Mouse (Mus musculus): ENCODE results near the gene H2-Eb1. TPM values are rescaled to one million over a fixed set of nuclear protein-coding genes. Genes with fewer than 3 reads are reported as not detected.

The H2-Eb1 gene
- total and polyA plus RNA-seq, 3 experiments, result 28.9 to 74.4 (median 36.5) TPM

GRCm38 (mm10) chr17:34313393-34313792 lies 7.7 kb downstream of the H2-Eb1 start:
- no peak overlapping the region for H3K9ac ChIP-seq (ENCODE audit: low read depth, low read length)
- H3K36me3 ChIP-seq (ENCODE audit: control insufficient read depth, insufficient read depth, low read length), result no peaks in the 10 kb centered on the region
- no peaks in the 10 kb centered on the region for H3K27me3 ChIP-seq (ENCODE audit: control insufficient read depth, insufficient read depth, low read length)
- WGBS, result 36% methylated on average over 3 of the region's 3 CpGs
- TF ChIP-seq CTCF (IDR thresholded peaks at IDR 0.05), result peak; percentile 97; the same call in 1 of the 2 replicates
- no peak for TF ChIP-seq POLR2A (IDR thresholded peaks at IDR 0.05; ENCODE audit: insufficient read depth, low read depth, low read length)
- 0 out of 2 replicates have a peak, but pooled peaks have one; percentile 60 for TF ChIP-seq EP300 (IDR thresholded peaks at IDR 0.05; ENCODE audit: insufficient read depth, low read depth, low read length)
- intact Hi-C loops (cut with DNase I), result loop anchor here (1.0 kb wide), 1 partner anchor 63 kb away; no protein-coding TSS in a partner anchor
- H3K4me1 ChIP-seq (ENCODE audit: control insufficient read depth, insufficient read depth, low read length), result 0 out of 2 replicates have a peak, but pooled peaks cover 1% of the 10 kb centered on the region
- DNase-seq, result peak; percentile 71 to 81
- H3K4me3 ChIP-seq, result no peak overlapping the region
- no peak overlapping the region for H3K27ac ChIP-seq
- no peaks in the 10 kb centered on the region for H3K79me2 ChIP-seq (replicated peaks; ENCODE audit: control insufficient read depth, insufficient read depth, low read length)

GRCm38 (mm10) chr17:34314286-34314685 lies 8.6 kb downstream of the H2-Eb1 start:
- Histone ChIP-seq H3K79me2 (replicated peaks; ENCODE audit: control insufficient read depth, insufficient read depth, low read length) (no peaks in the 10 kb centered on the region), H3K27me3 (ENCODE audit: control insufficient read depth, insufficient read depth, low read length) (no peaks in the 10 kb centered on the region), H3K36me3 (ENCODE audit: control insufficient read depth, insufficient read depth, low read length) (no peaks in the 10 kb centered on the region), H3K4me1 (ENCODE audit: control insufficient read depth, insufficient read depth, low read length) (0 out of 2 replicates have a peak, but pooled peaks cover under 1% of the 10 kb centered on the region), H3K27ac (no peak overlapping the region), H3K4me3 (no peak overlapping the region), H3K9ac (ENCODE audit: low read depth, low read length) (no peak overlapping the region)
- TF ChIP-seq CTCF (IDR thresholded peaks at IDR 0.05) (no peak), EP300 (IDR thresholded peaks at IDR 0.05; ENCODE audit: insufficient read depth, low read depth, low read length) (no peak), POLR2A (IDR thresholded peaks at IDR 0.05; ENCODE audit: insufficient read depth, low read depth, low read length) (no peak)
- WGBS, result 72% methylated on average over 9 of the region's 9 CpGs
- intact Hi-C loops (cut with DNase I), result no loop called here
- no peak for DNase-seq

- no peaks in the 10 kb centered on the region for H3K79me2 ChIP-seq (replicated peaks; ENCODE audit: control insufficient read depth, insufficient read depth, low read length)
- no peak overlapping the region for H3K4me3 ChIP-seq
- H3K9ac ChIP-seq (ENCODE audit: low read depth, low read length), result no peak overlapping the region
- H3K27me3 ChIP-seq (ENCODE audit: control insufficient read depth, insufficient read depth, low read length), result no peaks in the 10 kb centered on the region
- no peaks in the 10 kb centered on the region for H3K4me1 ChIP-seq (ENCODE audit: control insufficient read depth, insufficient read depth, low read length)
- 72% methylated on average over 1 of the region's 1 CpGs for WGBS
- no peak overlapping the region for H3K27ac ChIP-seq
- no peak for DNase-seq
- intact Hi-C loops (cut with DNase I), result no loop called here
- TF ChIP-seq POLR2A (IDR thresholded peaks at IDR 0.05; ENCODE audit: insufficient read depth, low read depth, low read length) (no peak), EP300 (IDR thresholded peaks at IDR 0.05; ENCODE audit: insufficient read depth, low read depth, low read length) (no peak), CTCF (IDR thresholded peaks at IDR 0.05) (no peak)
- no peaks in the 10 kb centered on the region for H3K36me3 ChIP-seq (ENCODE audit: control insufficient read depth, insufficient read depth, low read length)
These were observed 9.8 kb downstream of the H2-Eb1 start for GRCm38 (mm10) chr17:34315512-34315911.

GRCm38 (mm10) chr17:34316697-34317096 lies 11.0 kb downstream of the H2-Eb1 start:
- DNase-seq, result no peak
- Histone ChIP-seq H3K4me1 (ENCODE audit: control insufficient read depth, insufficient read depth, low read length) (no peaks in the 10 kb centered on the region), H3K4me3 (no peak overlapping the region), H3K27me3 (ENCODE audit: control insufficient read depth, insufficient read depth, low read length) (no peaks in the 10 kb centered on the region), H3K36me3 (ENCODE audit: control insufficient read depth, insufficient read depth, low read length) (no peaks in the 10 kb centered on the region), H3K79me2 (replicated peaks; ENCODE audit: control insufficient read depth, insufficient read depth, low read length) (no peaks in the 10 kb centered on the region), H3K27ac (no peak overlapping the region), H3K9ac (ENCODE audit: low read depth, low read length) (no peak overlapping the region)
- TF ChIP-seq CTCF (IDR thresholded peaks at IDR 0.05) (no peak), EP300 (IDR thresholded peaks at IDR 0.05; ENCODE audit: insufficient read depth, low read depth, low read length) (no peak), POLR2A (IDR thresholded peaks at IDR 0.05; ENCODE audit: insufficient read depth, low read depth, low read length) (no peak)
- intact Hi-C loops (cut with DNase I), result no loop called here
- 79% methylated on average over 2 of the region's 2 CpGs for WGBS

- H3K4me1 ChIP-seq (ENCODE audit: control insufficient read depth, insufficient read depth, low read length), result no peaks in the 10 kb centered on the region
- no peaks in the 10 kb centered on the region for H3K36me3 ChIP-seq (ENCODE audit: control insufficient read depth, insufficient read depth, low read length)
- DNase-seq, result no peak
- WGBS, result 23% methylated on average over 2 of the region's 2 CpGs
- TF ChIP-seq EP300 (IDR thresholded peaks at IDR 0.05; ENCODE audit: insufficient read depth, low read depth, low read length) (no peak), POLR2A (IDR thresholded peaks at IDR 0.05; ENCODE audit: insufficient read depth, low read depth, low read length) (no peak), CTCF (IDR thresholded peaks at IDR 0.05) (no peak)
- intact Hi-C loops (cut with DNase I), result no loop called here
- H3K9ac ChIP-seq (ENCODE audit: low read depth, low read length), result no peak overlapping the region
- H3K27me3 ChIP-seq (ENCODE audit: control insufficient read depth, insufficient read depth, low read length), result no peaks in the 10 kb centered on the region
- H3K4me3 ChIP-seq, result no peak overlapping the region
- H3K27ac ChIP-seq, result no peak overlapping the region
- H3K79me2 ChIP-seq (replicated peaks; ENCODE audit: control insufficient read depth, insufficient read depth, low read length), result no peaks in the 10 kb centered on the region
These were observed 11.6 kb downstream of the H2-Eb1 start for GRCm38 (mm10) chr17:34317275-34317674.

GRCm38 (mm10) chr17:34325436-34325835 lies 19.8 kb downstream of the H2-Eb1 start, which contains the start of gene H2-Eb2:
H2-Eb2 (plus strand) TSS chr17:34325665.
- intact Hi-C loops (cut with DNase I), result no loop called here
- whole genome bisulfite sequencing, result 48% methylated on average over 4 of the region's 4 CpGs

More at GRCm38 (mm10) chr17:34325436-34325835, 19.8 kb downstream of the H2-Eb1 start, which contains the start of gene H2-Eb2:
- DNase-seq, result peak in 1 of 2 experiments; percentile 40
- Histone ChIP-seq H3K4me3 (no peak within 1 kb of the TSS), H3K9ac (ENCODE audit: low read depth, low read length) (no peak within 1 kb of the TSS), H3K27ac (no peak within 1 kb of the TSS), H3K27me3 (ENCODE audit: control insufficient read depth, insufficient read depth, low read length) (no peaks in the 10 kb centered on the region), H3K79me2 (replicated peaks; ENCODE audit: control insufficient read depth, insufficient read depth, low read length) (no peaks in the 10 kb centered on the region), H3K4me1 (ENCODE audit: control insufficient read depth, insufficient read depth, low read length) (no peaks in the 10 kb centered on the region), H3K36me3 (ENCODE audit: control insufficient read depth, insufficient read depth, low read length) (no peaks in the 10 kb centered on the region)
- no peak for TF ChIP-seq POLR2A (IDR thresholded peaks at IDR 0.05; ENCODE audit: insufficient read depth, low read depth, low read length)
- TF ChIP-seq CTCF (IDR thresholded peaks at IDR 0.05), result no peak
- TF ChIP-seq EP300 (IDR thresholded peaks at IDR 0.05; ENCODE audit: insufficient read depth, low read depth, low read length), result no peak

All from heart, adult 2 months (tissue).